Mouse (Mus musculus) embryonic fibroblast, embryonic 13.5 days (primary cell): ENCODE measurements around the gene Aph1a.

Source experiments
- CTCF ChIP-seq: IDR thresholded peaks from 2 replicates; pipeline ENCODE4 v1.5.1; 2011; ENCODE audit warnings: mild to moderate bottlenecking, control low read depth, low read length, moderate library complexity, borderline replicate concordance; ENCODE audit not compliant: insufficient read depth
- POLR2A ChIP-seq: IDR thresholded peaks from 2 replicates; pipeline ENCODE4 v1.6.1; 2011; ENCODE audit warnings: low read depth, mild to moderate bottlenecking, control low read depth, low read length, moderate library complexity

GRCm38 (mm10) chr3:95865571-95865970 lies 28.2 kb upstream of the Aph1a start:
- TF ChIP-seq CTCF (no peak), POLR2A (no peak)
